Mouse (Mus musculus) ES-Bruce4 (cell line): ENCODE data around the gene Mad1l1. TPM values are rescaled to one million over a fixed set of nuclear protein-coding genes. Genes with fewer than 3 reads are reported as not detected.
A peak's percentile ranks its signal among the peaks of the same experiment; 100 is the strongest.

Source experiments
- H3K27ac ChIP-seq: 2 replicates; pipeline ENCODE4 v1.5.1; 2012; ENCODE audit warnings: low read length, inconsistent platforms; ENCODE audit not compliant: insufficient read depth
- H3K27me3 ChIP-seq: 2 replicates; pipeline ENCODE4 v1.6.1; 2012; ENCODE audit warnings: mild to moderate bottlenecking, low read length, inconsistent platforms; ENCODE audit not compliant: control insufficient read depth, poor library complexity, insufficient read depth, severe bottlenecking
- H3K36me3 ChIP-seq: 2 replicates; pipeline ENCODE4 v1.6.1; 2012; ENCODE audit warnings: inconsistent platforms, mild to moderate bottlenecking, low read length, moderate library complexity; ENCODE audit not compliant: control insufficient read depth, poor library complexity, insufficient read depth, severe bottlenecking
- H3K4me1 ChIP-seq: one replicate; pipeline ENCODE4 v1.8.1; 2011; ENCODE audit warnings: low read length; ENCODE audit not compliant: control insufficient read depth, insufficient read depth
- H3K4me3 ChIP-seq: 2 replicates; pipeline ENCODE4 v1.5.1; 2011; ENCODE audit warnings: low read depth, mild to moderate bottlenecking, low read length
- H3K9ac ChIP-seq: 2 replicates; pipeline ENCODE4 v1.6.1; 2012; ENCODE audit warnings: low read depth, mild to moderate bottlenecking, inconsistent platforms; ENCODE audit not compliant: poor library complexity, severe bottlenecking
- H3K9me3 ChIP-seq: replicated peaks from 2 replicates; pipeline ENCODE4 v1.6.1; 2012; ENCODE audit warnings: mild to moderate bottlenecking, low read length, inconsistent platforms; ENCODE audit not compliant: control insufficient read depth, poor library complexity, insufficient read depth, severe bottlenecking
- CTCF ChIP-seq: IDR thresholded peaks from one replicate; pipeline ENCODE4 v1.8.1; 2011; ENCODE audit warnings: low read depth, low read length
- EP300 ChIP-seq: IDR thresholded peaks from 2 replicates; pipeline ENCODE4 v1.6.1; 2011; ENCODE audit warnings: low read depth, low read length; ENCODE audit not compliant: insufficient read depth
- POLR2A ChIP-seq: IDR thresholded peaks from one replicate; pipeline ENCODE4 v1.8.1; 2011; ENCODE audit warnings: low read length; ENCODE audit not compliant: insufficient read depth
- polyA plus RNA-seq: library from polyadenylated mRNA; stranded (reverse); fragments of >200 nt; gene quantifications from 2 replicates; pipeline ENCODE4 v1.2.4, GENCODE M21; 2011; ENCODE audit warnings: low read depth; ENCODE audit not compliant: missing spikeins, insufficient read depth, insufficient read length

The Mad1l1 gene
- polyA plus RNA-seq, 1 experiment: 25.4 TPM

DNA sequence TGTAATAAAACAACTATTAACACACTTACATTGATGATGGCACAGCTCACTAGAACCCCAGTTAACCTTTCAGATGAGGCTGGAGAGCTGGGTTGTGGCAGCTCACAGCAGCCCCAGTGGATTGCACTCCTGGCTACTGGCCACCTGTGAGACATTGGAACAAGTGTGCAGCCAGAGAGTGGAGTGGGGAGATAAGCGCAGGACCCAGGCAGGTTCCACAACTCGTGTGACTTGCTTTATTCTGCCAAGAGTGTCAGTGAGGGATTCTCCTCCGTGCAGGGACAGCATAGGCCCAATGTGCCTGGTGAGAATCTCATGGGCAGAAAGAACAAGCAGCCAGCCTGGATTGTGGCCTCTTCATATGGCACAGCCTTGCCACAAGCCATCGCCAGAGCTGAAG, 180.0 kb downstream of the Mad1l1 start:
- TF ChIP-seq EP300 (no peak), CTCF (no peak), POLR2A (no peak)

DNA sequence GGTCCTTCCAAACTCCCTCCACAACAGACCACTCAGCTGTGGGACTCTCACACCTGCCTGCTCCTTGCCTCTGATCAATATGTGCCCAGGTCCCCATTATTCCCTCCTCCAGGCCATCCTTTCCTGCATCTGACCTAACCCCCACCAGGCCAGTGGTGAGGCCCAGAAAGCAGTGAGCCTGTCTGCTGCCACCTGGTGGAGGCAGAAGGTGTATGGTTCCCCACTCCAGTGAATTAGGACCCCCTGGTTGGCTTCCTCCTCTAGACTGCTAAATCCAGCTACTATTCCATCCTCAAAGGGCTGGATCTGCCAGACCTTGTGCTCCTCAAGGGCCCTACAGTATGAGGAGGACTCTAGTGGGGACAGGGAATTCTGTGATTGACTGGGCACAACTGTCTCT, 181.1 kb downstream of the Mad1l1 start:
- no peaks in the 10 kb centered on the region for H3K4me1 ChIP-seq
- TF ChIP-seq POLR2A (no peak), CTCF (peak; percentile 92)

More for the DNA sequence above, 180.0 kb downstream of the Mad1l1 start:
- H3K4me3 ChIP-seq: no peak overlapping the region
- H3K9me3 ChIP-seq: no peaks in the 10 kb centered on the region
- no peaks in the 10 kb centered on the region for H3K4me1 ChIP-seq
- no peaks in the 10 kb centered on the region for H3K36me3 ChIP-seq
- no peak overlapping the region for H3K9ac ChIP-seq
- H3K27ac ChIP-seq: no peak overlapping the region
- no peaks in the 10 kb centered on the region for H3K27me3 ChIP-seq

GRCm38 (mm10) chr5:140135734-140136625, 185.4 kb downstream of the Mad1l1 start:
- H3K4me3 ChIP-seq: no peak overlapping the region
- H3K9ac ChIP-seq: no peak overlapping the region
- no peak overlapping the region for H3K27ac ChIP-seq
- no peaks in the 10 kb centered on the region for H3K36me3 ChIP-seq
- H3K27me3 ChIP-seq: no peaks in the 10 kb centered on the region
- TF ChIP-seq POLR2A: no peak
- no peak for TF ChIP-seq CTCF
- H3K9me3 ChIP-seq: no peaks in the 10 kb centered on the region
- H3K4me1 ChIP-seq: no peaks in the 10 kb centered on the region

More for the DNA sequence above, 181.1 kb downstream of the Mad1l1 start:
- no peak overlapping the region for H3K27ac ChIP-seq
- no peaks in the 10 kb centered on the region for H3K36me3 ChIP-seq
- H3K27me3 ChIP-seq: no peaks in the 10 kb centered on the region
- H3K9me3 ChIP-seq: no peaks in the 10 kb centered on the region
- H3K4me3 ChIP-seq: no peak overlapping the region
- no peak overlapping the region for H3K9ac ChIP-seq

GRCm38 (mm10) chr5:140134021-140134420, 187.3 kb downstream of the Mad1l1 start:
- Histone ChIP-seq H3K27me3 (no peaks in the 10 kb centered on the region), H3K9me3 (no peaks in the 10 kb centered on the region), H3K4me1 (no peaks in the 10 kb centered on the region), H3K9ac (no peak overlapping the region), H3K27ac (no peak overlapping the region), H3K4me3 (no peak overlapping the region), H3K36me3 (no peaks in the 10 kb centered on the region)
- no peak for TF ChIP-seq CTCF
- TF ChIP-seq POLR2A: no peak
- TF ChIP-seq EP300: no peak

DNA sequence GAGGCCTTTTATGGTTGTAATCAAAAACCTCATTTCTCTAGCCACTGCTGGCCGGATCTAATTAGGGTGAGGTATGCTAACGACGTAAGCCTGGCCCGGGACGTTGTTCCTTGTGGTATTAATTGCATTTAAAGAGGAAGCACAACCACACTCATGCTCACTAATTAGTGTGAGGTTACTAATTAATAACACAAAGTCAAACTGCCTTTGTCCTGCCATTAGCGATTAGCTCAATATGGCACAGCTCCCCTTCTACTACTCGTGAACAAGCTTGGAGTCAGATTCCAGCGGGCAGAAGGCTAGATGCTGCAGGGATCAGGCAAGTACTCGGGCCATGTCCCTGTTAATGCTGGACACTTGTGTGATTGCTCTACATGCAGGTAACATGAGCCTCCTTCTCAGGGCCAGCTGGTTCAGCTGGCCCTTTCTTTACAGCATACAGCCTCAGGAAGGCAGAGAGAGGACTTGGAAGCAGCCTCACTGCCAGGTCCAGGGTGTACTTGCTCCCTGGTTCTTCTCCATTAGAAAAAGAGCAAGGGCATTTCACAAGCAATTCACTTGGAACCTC, 192.9 kb downstream of the Mad1l1 start:
- Histone ChIP-seq H3K4me1 (peaks cover 3% of the 10 kb centered on the region), H3K36me3 (no peaks in the 10 kb centered on the region), H3K27me3 (no peaks in the 10 kb centered on the region), H3K27ac (no peak overlapping the region), H3K9me3 (no peaks in the 10 kb centered on the region), H3K9ac (no peak overlapping the region), H3K4me3 (no peak overlapping the region)
- no peak for TF ChIP-seq CTCF
- TF ChIP-seq POLR2A: no peak
- TF ChIP-seq EP300: no peak

DNA sequence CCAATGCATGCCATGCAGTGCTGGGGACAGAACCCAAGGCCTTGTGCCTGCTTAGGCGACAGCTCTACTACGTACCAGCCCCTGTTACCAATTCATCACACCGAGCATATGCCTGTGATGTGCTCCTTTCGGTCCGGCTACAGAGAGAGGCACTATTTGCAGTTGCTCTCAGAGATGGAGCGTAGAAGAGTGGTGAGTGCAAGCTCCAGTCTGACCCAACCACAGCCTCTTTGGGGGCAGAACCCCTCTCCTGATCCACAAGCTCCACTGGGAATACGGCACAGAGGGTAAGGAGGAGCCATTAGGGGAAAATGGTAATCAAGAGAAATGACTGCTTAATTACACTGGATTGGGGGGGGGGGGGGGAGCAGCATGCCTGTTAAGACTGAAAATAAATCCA, 193.4 kb downstream of the Mad1l1 start:
- peaks cover 3% of the 10 kb centered on the region for H3K4me1 ChIP-seq
- no peaks in the 10 kb centered on the region for H3K27me3 ChIP-seq
- no peak for TF ChIP-seq POLR2A
- TF ChIP-seq EP300: no peak
- TF ChIP-seq CTCF: no peak
- no peak overlapping the region for H3K4me3 ChIP-seq
- no peaks in the 10 kb centered on the region for H3K9me3 ChIP-seq
- H3K36me3 ChIP-seq: no peaks in the 10 kb centered on the region
- H3K9ac ChIP-seq: no peak overlapping the region
- no peak overlapping the region for H3K27ac ChIP-seq
